Mouse (Mus musculus): Measurements from ENCODE around the gene Pi16. TPM values are rescaled to one million over a fixed set of nuclear protein-coding genes. Genes with fewer than 3 reads are reported as not detected.
"Not testable (repeated sequence)": the region's sequence is repeated elsewhere in the genome, so short reads cannot be mapped to it uniquely, and the experiment has no call there.

The Pi16 gene
- 2.3 and 2.8 TPM in 2 replicates for total RNA-seq (2014; rRNA removed)
- 1.7 and 2.3 TPM in 2 replicates for polyA plus RNA-seq (2015; fragmentation: Nextera tagmentation; extraction: Ambion mirVana)

- not testable (repeated sequence) for DNase-seq (ENCODE audit: low spot score); H3K36me3 ChIP-seq (ENCODE audit: insufficient read depth, low read length); H3K27me3 ChIP-seq (ENCODE audit: insufficient read depth, low read length); H3K27ac ChIP-seq; H3K9me3 ChIP-seq (ENCODE audit: low read length); H3K9ac ChIP-seq (replicated peaks; ENCODE audit: low read length); H3K4me1 ChIP-seq (ENCODE audit: insufficient read depth, low read length); H3K4me3 ChIP-seq (ENCODE audit: low read length); ATAC-seq; H3K4me2 ChIP-seq (ENCODE audit: low read depth, low read length)
- WGBS, result 83% methylated on average over 3 of the region's 3 CpGs
These were observed at the start of gene Pi16 for GRCm38 (mm10) chr17:29317380-29317779. Gene Pi16 (plus strand): TSS chr17:29317680.

- peaks cover 4% of the 10 kb centered on the region; the same call in 1 of the 2 replicates for H3K4me1 ChIP-seq (ENCODE audit: insufficient read depth, low read length)
- TF ChIP-seq CTCF (IDR thresholded peaks at IDR 0.05; ENCODE audit: low read depth), result no peak
- H3K36me3 ChIP-seq (ENCODE audit: insufficient read depth, low read length), result no peaks in the 10 kb centered on the region
- no peaks in the 10 kb centered on the region for H3K27me3 ChIP-seq (ENCODE audit: insufficient read depth, low read length)
- H3K9ac ChIP-seq (replicated peaks; ENCODE audit: low read length), result no peak overlapping the region; the same call in 1 of the 2 replicates
- no peaks in the 10 kb centered on the region for H3K9me3 ChIP-seq (ENCODE audit: low read length)
- ATAC-seq, result peak; percentile 34
- 60% methylated on average over 6 of the region's 6 CpGs for WGBS
- no peak for DNase-seq (ENCODE audit: low spot score)
- peak overlapping the region; percentile 81 for H3K4me3 ChIP-seq (ENCODE audit: low read length)
- H3K4me2 ChIP-seq (ENCODE audit: low read depth, low read length), result peak overlapping the region; percentile 66
- peak overlapping the region; percentile 15; the same call in 1 of the 2 replicates for H3K27ac ChIP-seq
These were observed 49.4 kb upstream of the Pi16 start for GRCm38 (mm10) chr17:29267931-29268681.

- peak; percentile 77 for TF ChIP-seq CTCF (IDR thresholded peaks at IDR 0.05; ENCODE audit: low read depth)
- Histone ChIP-seq H3K4me2 (ENCODE audit: low read depth, low read length) (peak within 1 kb of the TSS; percentile 66), H3K27me3 (ENCODE audit: insufficient read depth, low read length) (no peaks in the 10 kb centered on the region), H3K4me1 (ENCODE audit: insufficient read depth, low read length) (peaks cover 4% of the 10 kb centered on the region; the same call in 1 of the 2 replicates), H3K9me3 (ENCODE audit: low read length) (no peaks in the 10 kb centered on the region), H3K27ac (peak within 1 kb of the TSS; percentile 91), H3K4me3 (ENCODE audit: low read length) (peak within 1 kb of the TSS; percentile 81), H3K36me3 (ENCODE audit: insufficient read depth, low read length) (no peaks in the 10 kb centered on the region), H3K9ac (replicated peaks; ENCODE audit: low read length) (peak within 1 kb of the TSS; percentile 91)
- DNase-seq (ENCODE audit: low spot score) (peak; percentile 98), ATAC-seq (peak; percentile 92)
- WGBS, result under 1% methylated on average over 54 of the region's 63 CpGs
These were observed 48.7 kb upstream of the Pi16 start, which contains the start of gene BC004004 for GRCm38 (mm10) chr17:29268682-29269348. Gene BC004004 (plus strand): TSS chr17:29268788.

- H3K36me3 ChIP-seq (ENCODE audit: insufficient read depth, low read length), result no peaks in the 10 kb centered on the region
- H3K9me3 ChIP-seq (ENCODE audit: low read length), result no peaks in the 10 kb centered on the region
- TF ChIP-seq CTCF (IDR thresholded peaks at IDR 0.05; ENCODE audit: low read depth), result no peak
- H3K27me3 ChIP-seq (ENCODE audit: insufficient read depth, low read length), result no peaks in the 10 kb centered on the region
- peak overlapping the region; percentile 66 for H3K4me2 ChIP-seq (ENCODE audit: low read depth, low read length)
- no peak for DNase-seq (ENCODE audit: low spot score)
- no peak for ATAC-seq
- H3K27ac ChIP-seq, result peak overlapping the region; percentile 91
- 12% methylated on average over 10 of the region's 10 CpGs for WGBS
- peak overlapping the region; percentile 81 for H3K4me3 ChIP-seq (ENCODE audit: low read length)
- peak overlapping the region; percentile 91 for H3K9ac ChIP-seq (replicated peaks; ENCODE audit: low read length)
- H3K4me1 ChIP-seq (ENCODE audit: insufficient read depth, low read length), result peaks cover 4% of the 10 kb centered on the region; the same call in 1 of the 2 replicates
These were observed 48.2 kb upstream of the Pi16 start for GRCm38 (mm10) chr17:29269349-29269706.

- H3K27me3 ChIP-seq (ENCODE audit: insufficient read depth, low read length), result no peaks in the 10 kb centered on the region
- H3K27ac ChIP-seq, result no peak overlapping the region
- 94% methylated on average over 9 of the region's 9 CpGs for WGBS
- ATAC-seq, result no peak
- no peaks in the 10 kb centered on the region for H3K36me3 ChIP-seq (ENCODE audit: insufficient read depth, low read length)
- DNase-seq (ENCODE audit: low spot score), result no peak
- no peak overlapping the region for H3K4me3 ChIP-seq (ENCODE audit: low read length)
- peaks cover 4% of the 10 kb centered on the region; the same call in 1 of the 2 replicates for H3K4me1 ChIP-seq (ENCODE audit: insufficient read depth, low read length)
- TF ChIP-seq CTCF (IDR thresholded peaks at IDR 0.05; ENCODE audit: low read depth), result no peak
- no peak overlapping the region for H3K9ac ChIP-seq (replicated peaks; ENCODE audit: low read length)
- H3K4me2 ChIP-seq (ENCODE audit: low read depth, low read length), result peak overlapping the region; percentile 66
- H3K9me3 ChIP-seq (ENCODE audit: low read length), result no peaks in the 10 kb centered on the region
These were observed 47.3 kb upstream of the Pi16 start for GRCm38 (mm10) chr17:29270148-29270698.

- Histone ChIP-seq H3K9ac (replicated peaks; ENCODE audit: low read length) (no peak overlapping the region), H3K27ac (no peak overlapping the region), H3K9me3 (ENCODE audit: low read length) (no peaks in the 10 kb centered on the region), H3K4me2 (ENCODE audit: low read depth, low read length) (no peak overlapping the region), H3K4me1 (ENCODE audit: insufficient read depth, low read length) (peaks cover 4% of the 10 kb centered on the region; the same call in 1 of the 2 replicates), H3K4me3 (ENCODE audit: low read length) (no peak overlapping the region), H3K27me3 (ENCODE audit: insufficient read depth, low read length) (no peaks in the 10 kb centered on the region), H3K36me3 (ENCODE audit: insufficient read depth, low read length) (no peaks in the 10 kb centered on the region; the same call in 1 of the 2 replicates)
- 88% methylated on average over 7 of the region's 7 CpGs for WGBS
- no peak for TF ChIP-seq CTCF (IDR thresholded peaks at IDR 0.05; ENCODE audit: low read depth)
- no peak for DNase-seq (ENCODE audit: low spot score)
- ATAC-seq, result no peak
These were observed 44.3 kb upstream of the Pi16 start for GRCm38 (mm10) chr17:29273156-29273555.
